Mouse (Mus musculus) kidney, embryonic 16.5 days (tissue): ENCODE results near the gene Lypd5. TPM values are rescaled to one million over a fixed set of nuclear protein-coding genes. Genes with fewer than 3 reads are reported as not detected.

Experiments
- ATAC-seq: fragments of 200-750 bp; cut with Nextera tagmentation; 2 replicates; pipeline ENCODE4 v1.8.0; 2017; ENCODE audit warnings: moderate TSS enrichment; ENCODE audit not compliant: low FRiP score, low TSS enrichment
- H3K27ac ChIP-seq: fragments of 300-500 bp; sonication (generic); 2 replicates; pipeline ENCODE4 v1.5.1; 2014; ENCODE audit warnings: low read length
- H3K27me3 ChIP-seq: fragments of 300-500 bp; sonication (generic); 2 replicates; pipeline ENCODE4 v1.6.1; 2014; ENCODE audit warnings: low read length, control low read depth, mixed read lengths; ENCODE audit not compliant: insufficient read depth
- H3K36me3 ChIP-seq: fragments of 300-500 bp; sonication (generic); 2 replicates; pipeline ENCODE4 v1.6.1; 2014; ENCODE audit warnings: low read length, control low read depth, mixed read lengths; ENCODE audit not compliant: insufficient read depth
- H3K4me1 ChIP-seq: fragments of 300-500 bp; sonication (generic); 2 replicates; pipeline ENCODE4 v1.6.1; 2014; ENCODE audit warnings: low read length, control low read depth, mixed read lengths; ENCODE audit not compliant: insufficient read depth
- H3K4me2 ChIP-seq: fragments of 300-500 bp; sonication (generic); replicated peaks from 2 replicates; pipeline ENCODE4 v1.6.1; 2014; ENCODE audit warnings: low read depth, low read length
- H3K4me3 ChIP-seq: fragments of 300-500 bp; sonication (generic); 2 replicates; pipeline ENCODE4 v1.5.1; 2014; ENCODE audit warnings: mild to moderate bottlenecking, low read length
- H3K9ac ChIP-seq: fragments of 300-500 bp; sonication (generic); replicated peaks from 2 replicates; pipeline ENCODE4 v1.6.1; 2014; ENCODE audit warnings: low read length
- H3K9me3 ChIP-seq: fragments of 300-500 bp; sonication (generic); 2 replicates; pipeline ENCODE4 v1.6.1; 2016; ENCODE audit warnings: low read length, control low read depth
- WGBS: fragments of 180-500 bp; shearing (Covaris S2); extraction: QIAGEN DNeasy Blood & Tissue Kit; methylation state at CpG from one replicate; pipeline ENCODE4 v1.1.7; 2014; 5-methylcytosine and 5-hydroxymethylcytosine counted together
- polyA plus RNA-seq: library from polyadenylated mRNA; unstranded; fragments of >200 nt; fragmentation: Nextera tagmentation; extraction: Ambion mirVana; gene quantifications from 2 replicates; pipeline ENCODE4 v1.2.1, GENCODE M21; 2015

The Lypd5 gene
- polyA plus RNA-seq, 1 experiment from 2014 or later: not detected

- Histone ChIP-seq H3K4me1 (no peaks in the 10 kb centered on the region), H3K4me2 (peak overlapping the region; percentile 59), H3K27me3 (no peaks in the 10 kb centered on the region), H3K9ac (peak overlapping the region; percentile 56), H3K4me3 (peak overlapping the region; percentile 39), H3K36me3 (no peaks in the 10 kb centered on the region), H3K9me3 (peaks cover 16% of the 10 kb centered on the region), H3K27ac (no peak overlapping the region)
- ATAC-seq: 0 out of 2 replicates have a peak, but pooled peaks have one; percentile 39
- WGBS: 43% methylated on average over 20 of the region's 20 CpGs
These were observed 22.5 kb upstream of the Lypd5 start for GRCm38 (mm10) chr7:24326273-24327135.

DNA sequence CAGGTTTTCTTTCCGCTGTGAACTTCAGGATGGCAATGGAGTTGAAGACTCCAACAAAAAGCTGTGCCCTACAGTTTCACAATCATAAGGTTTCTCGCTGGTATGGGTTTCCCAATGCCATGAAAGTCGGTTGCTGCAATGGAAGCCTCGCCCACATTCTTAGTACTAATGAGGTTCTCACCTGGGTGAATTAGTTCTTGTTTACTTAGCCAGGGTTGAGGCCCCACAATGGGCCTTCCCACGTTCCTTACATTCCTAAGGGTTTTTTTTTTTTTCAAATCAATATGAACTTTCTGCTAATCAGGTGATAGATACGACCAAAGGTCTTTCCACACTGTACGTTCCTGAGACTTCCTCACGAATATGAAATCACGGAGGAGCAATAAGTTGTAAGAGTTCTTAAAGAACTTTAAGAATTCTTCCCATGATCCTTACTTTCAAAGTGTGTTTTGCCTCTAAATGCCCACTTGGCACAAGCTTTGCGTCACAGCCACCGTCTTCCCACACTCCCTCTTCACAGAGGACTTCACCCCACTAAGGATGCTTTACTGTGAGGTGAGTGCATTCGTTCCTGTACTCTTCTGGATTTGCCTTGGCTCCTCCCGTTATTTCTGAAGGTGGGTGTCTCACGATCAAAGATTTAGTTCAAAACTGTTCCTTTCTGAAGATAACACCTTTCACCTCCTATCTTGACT, 21.6 kb upstream of the Lypd5 start:
- WGBS: 81% methylated on average over 14 of the region's 14 CpGs

GRCm38 (mm10) chr7:24333304-24333986, 15.6 kb upstream of the Lypd5 start, which contains the start of gene Tescl:
Tescl (minus strand) TSS chr7:24333936.
- H3K4me1 ChIP-seq: no peaks in the 10 kb centered on the region
- 0 out of 2 replicates have a peak, but pooled peaks cover 2% of the 10 kb centered on the region for H3K9me3 ChIP-seq
- H3K27me3 ChIP-seq: peaks cover 10% of the 10 kb centered on the region
- no peaks in the 10 kb centered on the region for H3K36me3 ChIP-seq
- H3K9ac ChIP-seq: 0 out of 2 replicates have a peak within 1 kb of the TSS, but pooled peaks have one; percentile 11
- peak within 1 kb of the TSS; percentile 19 for H3K4me3 ChIP-seq
- H3K27ac ChIP-seq: no peak within 1 kb of the TSS
- no peak for ATAC-seq
- WGBS: 41% methylated on average over 49 of the region's 49 CpGs
- H3K4me2 ChIP-seq: peak within 1 kb of the TSS; percentile 41

More for the DNA sequence above, 21.6 kb upstream of the Lypd5 start:
- ATAC-seq: no peak
- no peak overlapping the region for H3K4me2 ChIP-seq
- H3K27ac ChIP-seq: no peak overlapping the region
- H3K36me3 ChIP-seq: no peaks in the 10 kb centered on the region
- no peaks in the 10 kb centered on the region for H3K27me3 ChIP-seq
- H3K9ac ChIP-seq: no peak overlapping the region
- H3K4me1 ChIP-seq: no peaks in the 10 kb centered on the region
- peaks cover 16% of the 10 kb centered on the region for H3K9me3 ChIP-seq
- H3K4me3 ChIP-seq: no peak overlapping the region

DNA sequence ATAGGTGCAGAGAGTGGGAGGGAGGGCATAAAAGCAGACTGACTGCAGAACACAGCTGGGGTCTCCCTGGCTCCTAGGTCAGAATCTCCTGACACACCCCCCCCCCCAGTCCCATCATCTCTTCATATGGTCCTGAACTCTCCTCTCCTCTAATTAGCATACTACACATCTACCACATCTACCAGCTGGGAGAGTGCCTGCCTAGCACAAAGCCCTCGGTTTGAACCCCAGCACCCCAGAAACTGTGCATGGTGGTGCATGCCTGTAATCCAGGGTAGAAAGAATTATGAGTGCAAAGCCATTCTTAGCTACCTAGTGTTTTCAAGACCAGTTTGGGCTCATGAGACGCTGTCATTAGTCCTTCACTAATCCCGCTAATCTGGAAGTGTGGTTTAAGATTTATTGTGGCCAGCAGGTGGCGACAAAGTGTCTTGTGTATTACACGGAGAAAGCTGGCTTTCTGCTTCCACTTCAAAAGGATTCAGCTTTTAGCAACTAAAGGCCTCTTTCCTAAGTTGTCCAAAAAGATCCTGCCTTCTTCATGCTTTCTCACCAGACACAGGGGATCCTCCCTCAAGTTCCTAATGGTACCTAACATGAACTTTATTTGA, 13.2 kb upstream of the Lypd5 start:
- H3K36me3 ChIP-seq: no peaks in the 10 kb centered on the region
- no peak overlapping the region for H3K4me2 ChIP-seq
- H3K4me1 ChIP-seq: no peaks in the 10 kb centered on the region
- H3K4me3 ChIP-seq: no peak overlapping the region
- 0 out of 2 replicates have a peak, but pooled peaks cover 2% of the 10 kb centered on the region for H3K9me3 ChIP-seq
- H3K27ac ChIP-seq: no peak overlapping the region
- peaks cover 10% of the 10 kb centered on the region for H3K27me3 ChIP-seq
- ATAC-seq: no peak
- WGBS: 6% methylated on average over 5 of the region's 5 CpGs
- H3K9ac ChIP-seq: no peak overlapping the region

DNA sequence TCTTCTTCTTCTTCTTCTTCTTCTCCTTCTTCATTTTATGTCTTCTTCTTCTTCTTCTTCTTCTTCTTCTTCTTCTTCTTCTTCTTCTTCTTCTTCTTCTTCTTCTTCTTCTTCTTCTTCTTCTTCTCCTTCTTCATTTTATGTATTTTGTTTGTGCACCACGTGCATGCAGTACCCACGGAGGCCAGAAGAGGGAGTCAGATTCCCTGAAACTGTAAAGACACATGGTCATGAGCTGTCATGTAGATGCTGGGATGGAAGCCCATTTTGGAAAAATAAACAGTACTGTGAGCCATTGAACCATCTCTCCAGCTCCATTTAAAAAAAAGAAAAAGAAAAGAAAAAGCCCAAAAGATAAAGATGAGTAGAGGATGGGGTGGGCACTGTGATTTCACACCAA, 10.8 kb upstream of the Lypd5 start:
- 60% methylated on average over 2 of the region's 2 CpGs for WGBS
- no peak overlapping the region for H3K9ac ChIP-seq
- H3K27ac ChIP-seq: no peak overlapping the region
- H3K9me3 ChIP-seq: no peaks in the 10 kb centered on the region
- no peak for ATAC-seq
- H3K4me1 ChIP-seq: no peaks in the 10 kb centered on the region
- H3K27me3 ChIP-seq: peaks cover 10% of the 10 kb centered on the region
- H3K4me3 ChIP-seq: no peak overlapping the region
- H3K4me2 ChIP-seq: no peak overlapping the region
- no peaks in the 10 kb centered on the region for H3K36me3 ChIP-seq

- no peaks in the 10 kb centered on the region for H3K4me1 ChIP-seq
- H3K9me3 ChIP-seq: no peaks in the 10 kb centered on the region
- no peak for ATAC-seq
- no peak overlapping the region for H3K4me3 ChIP-seq
- 76% methylated on average over 7 of the region's 7 CpGs for WGBS
- no peaks in the 10 kb centered on the region for H3K36me3 ChIP-seq
- H3K27me3 ChIP-seq: no peaks in the 10 kb centered on the region
- no peak overlapping the region for H3K9ac ChIP-seq
- H3K27ac ChIP-seq: no peak overlapping the region
- H3K4me2 ChIP-seq: no peak overlapping the region
These were observed 5.2 kb upstream of the Lypd5 start for GRCm38 (mm10) chr7:24343701-24344272.

- no peaks in the 10 kb centered on the region for H3K36me3 ChIP-seq
- no peak for ATAC-seq
- H3K4me2 ChIP-seq: no peak overlapping the region
- no peak overlapping the region for H3K27ac ChIP-seq
- 66% methylated on average over 5 of the region's 5 CpGs for WGBS
- H3K27me3 ChIP-seq: no peaks in the 10 kb centered on the region
- H3K9me3 ChIP-seq: no peaks in the 10 kb centered on the region
- no peaks in the 10 kb centered on the region for H3K4me1 ChIP-seq
- no peak overlapping the region for H3K9ac ChIP-seq
- H3K4me3 ChIP-seq: no peak overlapping the region
These were observed 2.6 kb upstream of the Lypd5 start for GRCm38 (mm10) chr7:24346444-24346843.

DNA sequence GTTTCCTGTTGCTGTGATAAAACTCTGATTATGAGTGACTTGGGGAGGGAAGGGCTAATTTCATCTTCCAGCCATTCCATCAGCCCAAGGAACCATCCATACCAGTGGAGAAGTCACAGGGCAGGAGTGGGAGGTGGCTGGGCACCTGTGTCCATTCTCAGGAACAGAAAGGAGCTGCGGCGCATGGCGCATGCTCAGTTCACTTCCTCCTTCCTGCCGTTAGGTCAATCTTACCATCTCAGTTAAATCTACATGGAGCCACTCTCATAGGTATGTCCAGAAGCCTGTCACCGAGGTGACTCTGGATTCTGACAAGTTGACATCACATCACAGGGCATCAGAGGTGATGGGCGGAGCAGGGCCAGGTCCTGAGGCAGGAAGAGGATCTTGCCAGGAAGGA, 6.7 kb downstream of the Lypd5 start:
- Histone ChIP-seq H3K27me3 (no peaks in the 10 kb centered on the region), H3K4me1 (no peaks in the 10 kb centered on the region), H3K27ac (no peak overlapping the region), H3K4me2 (no peak overlapping the region), H3K4me3 (no peak overlapping the region), H3K9me3 (no peaks in the 10 kb centered on the region), H3K9ac (no peak overlapping the region), H3K36me3 (no peaks in the 10 kb centered on the region)
- 82% methylated on average over 6 of the region's 6 CpGs for WGBS
- ATAC-seq: no peak

GRCm38 (mm10) chr7:24356081-24356480, 7.1 kb downstream of the Lypd5 start:
- Histone ChIP-seq H3K4me1 (no peaks in the 10 kb centered on the region), H3K4me3 (no peak overlapping the region), H3K9ac (no peak overlapping the region), H3K36me3 (no peaks in the 10 kb centered on the region), H3K27ac (no peak overlapping the region), H3K4me2 (no peak overlapping the region), H3K27me3 (no peaks in the 10 kb centered on the region), H3K9me3 (no peaks in the 10 kb centered on the region)
- WGBS: 79% methylated on average over 10 of the region's 10 CpGs
- no peak for ATAC-seq
